Mouse (Mus musculus) G1E (cell line): ENCODE results near the gene Itk. TPM values are rescaled to one million over a fixed set of nuclear protein-coding genes. Genes with fewer than 3 reads are reported as not detected.

Source experiments
- ATAC-seq: 2 replicates; pipeline ENCODE4 v1.8.0; 2016; ENCODE audit warnings: mild to moderate bottlenecking; ENCODE audit not compliant: insufficient number of reproducible peaks, poor library complexity, low FRiP score, severe bottlenecking; ENCODE audit errors: extremely low read depth
- DNase-seq: peaks from one replicate; pipeline ENCODE4 v3.0.0; 2012; ENCODE audit warnings: low spot score
- H3K27me3 ChIP-seq: 2 replicates; pipeline ENCODE4 v1.6.1; 2012; ENCODE audit warnings: mild to moderate bottlenecking, low read length, inconsistent platforms; ENCODE audit not compliant: insufficient read depth
- H3K36me3 ChIP-seq: replicated peaks from 2 replicates; pipeline ENCODE3; 2012; ENCODE audit warnings: mild to moderate bottlenecking, inconsistent platforms
- H3K4me1 ChIP-seq: 2 replicates; pipeline ENCODE4 v1.6.1; 2012; ENCODE audit warnings: low read depth, low read length, inconsistent platforms, mixed read lengths; ENCODE audit not compliant: insufficient read depth
- H3K4me3 ChIP-seq: 2 replicates; pipeline ENCODE4 v1.5.1; 2012; ENCODE audit warnings: low read depth, mild to moderate bottlenecking, inconsistent platforms, low read length, moderate library complexity, mixed read lengths
- H3K9me3 ChIP-seq: replicated peaks from 2 replicates; pipeline ENCODE4 v1.6.1; 2012; ENCODE audit warnings: inconsistent platforms
- CTCF ChIP-seq: IDR thresholded peaks from 2 replicates; pipeline ENCODE4 v1.5.1; 2012; ENCODE audit warnings: low read depth, low read length, inconsistent platforms, mixed read lengths
- GATA1 ChIP-seq: IDR thresholded peaks from 2 replicates; pipeline ENCODE4 v1.6.1; 2012; ENCODE audit warnings: borderline replicate concordance, low read length, inconsistent platforms, mixed read lengths
- GATA2 ChIP-seq: IDR thresholded peaks from 2 replicates; pipeline ENCODE4 v1.6.1; 2012; ENCODE audit warnings: low read depth, low read length, inconsistent platforms, borderline replicate concordance
- POLR2AphosphoS5 ChIP-seq: IDR thresholded peaks from 2 replicates; pipeline ENCODE4 v1.6.1; 2012; ENCODE audit warnings: low read depth, low read length, inconsistent platforms; ENCODE audit not compliant: insufficient replicate concordance
- TAL1 ChIP-seq: conservative IDR thresholded peaks from 2 replicates; pipeline ENCODE4 v1.6.1; 2012; ENCODE audit warnings: low read depth, low read length, inconsistent platforms, mixed read lengths
- polyA plus RNA-seq: library from polyadenylated mRNA; stranded (reverse); fragments of >175 nt; gene quantifications from 2 replicates; pipeline ENCODE4 v1.2.3, GENCODE M21; 2012
- total RNA-seq, 2 experiments: library from RNA; stranded (forward) in 1 of 2; stranded (reverse) in 1 of 2; fragments of 200-1000 nt in 1 of 2; fragments of >200 nt in 1 of 2; fragmentation: Nextera tagmentation in 1 of 2; gene quantifications; 2 replicates each; pipeline ENCODE4 v1.2.3; 2014 to 2017

Gene Itk
- total and polyA plus RNA-seq, 3 experiments, result 0.05 to 1.1 (median 0.44) TPM

DNA sequence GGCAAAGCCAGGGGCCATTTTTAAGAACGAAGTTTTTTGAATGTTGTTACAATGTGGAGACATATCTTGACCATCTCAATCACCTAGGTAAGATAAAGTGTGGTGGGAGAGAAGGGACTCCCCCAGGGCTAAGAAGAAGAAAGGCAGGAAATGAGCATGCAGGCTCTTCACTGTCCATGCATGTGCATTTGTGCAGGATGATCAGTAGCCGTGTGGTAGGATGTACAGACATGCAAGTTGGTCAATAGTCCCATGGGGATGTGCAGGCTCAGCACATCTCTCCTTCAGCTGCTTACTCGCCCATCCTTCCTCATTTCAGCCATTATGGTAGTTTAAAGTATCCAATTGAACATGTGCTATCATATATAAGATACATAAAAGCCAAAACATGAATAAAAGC lies 40.9 kb downstream of the Itk start:
- no peak for TF ChIP-seq GATA2
- ATAC-seq (no peak), DNase-seq (no peak)
- Histone ChIP-seq H3K36me3 (no peaks in the 10 kb centered on the region), H3K9me3 (no peaks in the 10 kb centered on the region), H3K27me3 (peaks cover 5% of the 10 kb centered on the region), H3K4me3 (no peak overlapping the region), H3K4me1 (no peaks in the 10 kb centered on the region)

DNA sequence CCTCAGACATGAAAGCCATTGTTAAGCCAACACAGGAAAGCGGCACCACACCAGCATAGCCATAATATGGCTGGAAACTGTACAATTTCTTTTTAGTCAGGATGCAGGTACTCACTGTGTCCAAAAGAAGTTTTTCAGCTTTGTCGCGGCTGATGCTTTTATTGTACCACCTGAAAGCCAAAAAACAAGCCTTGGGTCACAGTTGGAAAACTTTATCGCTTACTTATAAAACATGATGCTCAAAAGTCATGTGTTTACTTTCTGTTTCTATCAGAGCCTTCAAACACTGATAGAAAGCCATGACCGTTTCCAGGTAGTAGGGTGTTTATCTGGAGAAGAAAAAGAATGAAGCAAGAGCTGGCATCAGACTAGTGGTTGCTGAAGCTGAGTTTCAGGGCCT lies 41.6 kb downstream of the Itk start:
- Histone ChIP-seq H3K27me3 (peaks cover 5% of the 10 kb centered on the region), H3K4me1 (no peaks in the 10 kb centered on the region), H3K9me3 (no peaks in the 10 kb centered on the region), H3K36me3 (no peaks in the 10 kb centered on the region), H3K4me3 (no peak overlapping the region)
- ATAC-seq (no peak), DNase-seq (no peak)
- TF ChIP-seq GATA1 (no peak), CTCF (no peak), GATA2 (no peak), TAL1 (no peak), POLR2AphosphoS5 (no peak)

DNA sequence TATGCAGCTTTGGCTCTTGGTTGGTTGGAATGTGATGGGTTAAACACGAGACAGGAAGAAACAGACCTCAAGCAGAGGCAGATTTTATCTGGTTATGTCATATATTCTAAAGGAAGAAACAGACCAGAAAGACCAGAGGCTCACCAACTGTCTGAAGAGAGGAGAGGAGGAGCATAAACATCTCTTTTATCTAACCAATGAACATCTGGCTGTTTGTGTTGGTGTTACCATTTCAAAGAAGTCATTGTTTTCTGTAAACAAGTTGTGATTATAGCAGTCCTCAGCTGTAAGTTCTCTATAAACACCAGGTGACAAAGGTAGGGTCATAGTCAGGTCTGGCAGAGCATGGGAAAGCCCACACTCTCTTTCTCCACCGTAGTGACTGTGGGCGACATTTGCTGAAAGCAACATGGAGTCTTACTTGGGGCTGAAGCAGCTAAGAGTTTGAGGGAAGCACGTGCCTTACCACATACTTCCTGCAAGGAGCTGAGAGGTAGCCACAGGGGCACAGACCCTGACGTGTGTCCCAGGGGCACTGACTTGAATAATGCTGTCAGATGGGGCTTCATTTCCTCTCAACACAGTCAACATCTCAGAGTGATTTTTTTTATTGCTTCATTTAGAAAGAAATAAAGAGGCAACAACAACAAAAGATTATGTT lies 45.3 kb downstream of the Itk start:
- H3K4me3 ChIP-seq, result no peak overlapping the region
- no peak for TF ChIP-seq TAL1
- TF ChIP-seq CTCF, result no peak
- no peak for TF ChIP-seq GATA2
- TF ChIP-seq GATA1, result no peak
- no peak for TF ChIP-seq POLR2AphosphoS5
- H3K36me3 ChIP-seq, result no peaks in the 10 kb centered on the region
- DNase-seq (no peak), ATAC-seq (no peak)
- H3K9me3 ChIP-seq, result no peaks in the 10 kb centered on the region
- no peaks in the 10 kb centered on the region for H3K4me1 ChIP-seq
- peaks cover 5% of the 10 kb centered on the region for H3K27me3 ChIP-seq

DNA sequence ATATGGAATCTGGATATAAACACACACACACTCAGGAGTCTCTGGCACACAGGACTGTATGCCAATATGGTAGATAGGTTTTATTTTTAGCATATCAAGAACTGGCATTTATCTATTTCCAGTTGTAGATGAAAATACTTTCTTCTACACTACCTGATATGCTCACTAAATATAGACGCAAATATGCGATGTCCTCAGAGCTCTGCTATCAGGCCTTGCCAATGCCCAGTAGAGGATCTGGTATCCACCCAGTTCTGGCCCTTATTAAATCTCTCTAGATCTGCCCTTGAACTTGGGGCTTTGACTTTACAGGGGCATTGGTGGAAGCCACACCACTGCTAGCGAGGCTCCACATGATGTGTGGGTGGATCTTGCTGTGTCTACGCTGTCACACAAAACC lies 47.4 kb downstream of the Itk start:
- no peak for ATAC-seq
- TF ChIP-seq TAL1 (no peak), CTCF (no peak), GATA1 (no peak), GATA2 (no peak), POLR2AphosphoS5 (no peak)

DNA sequence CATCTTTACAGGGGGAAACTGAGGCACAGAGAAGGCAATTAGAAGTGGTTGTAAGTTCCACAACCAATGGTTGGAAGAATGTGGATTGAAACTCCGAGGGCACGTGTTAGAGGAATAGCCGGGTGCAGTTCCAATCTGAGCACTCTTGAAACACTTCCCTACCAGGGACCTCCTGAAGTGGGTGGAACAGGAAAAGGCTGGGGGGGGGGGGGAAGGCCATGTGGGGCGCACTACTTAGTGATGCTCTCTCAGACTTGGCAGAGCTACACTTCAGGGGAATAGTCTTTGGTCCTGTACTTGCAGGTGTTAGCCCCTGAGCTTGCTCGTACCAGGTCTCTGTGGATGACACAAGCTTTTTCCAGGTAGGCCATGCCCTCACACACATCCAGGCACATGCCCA lies 53.3 kb downstream of the Itk start:
- TF ChIP-seq POLR2AphosphoS5 (no peak), GATA1 (no peak), TAL1 (no peak), GATA2 (no peak), CTCF (no peak)
- no peak for DNase-seq

More for the DNA sequence above, 47.4 kb downstream of the Itk start:
- no peak for DNase-seq
- no peak overlapping the region for H3K4me3 ChIP-seq
- peaks cover 3% of the 10 kb centered on the region; the same call in 1 of the 2 replicates for H3K27me3 ChIP-seq
- H3K9me3 ChIP-seq, result no peaks in the 10 kb centered on the region
- no peaks in the 10 kb centered on the region for H3K4me1 ChIP-seq
- H3K36me3 ChIP-seq, result no peaks in the 10 kb centered on the region

DNA sequence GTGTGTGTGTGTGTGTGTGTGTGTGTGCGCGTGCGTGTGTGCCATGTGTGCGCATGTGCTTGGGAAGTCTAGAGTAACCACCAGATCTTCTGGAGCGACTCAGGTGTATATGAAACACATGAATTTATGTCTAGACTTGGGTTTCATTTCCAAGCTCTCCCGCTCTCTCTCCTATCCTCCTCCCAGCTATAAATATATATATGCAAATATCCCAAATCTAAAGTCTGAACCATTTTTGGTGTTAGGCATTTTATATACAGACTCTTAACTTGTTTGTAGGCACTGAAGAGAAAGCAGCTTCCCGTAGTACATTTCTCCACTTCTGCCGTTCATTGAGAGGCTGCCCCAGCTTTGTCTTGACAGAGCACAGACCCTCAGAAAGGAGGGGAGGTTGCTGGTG lies 57.1 kb downstream of the Itk start:
- TF ChIP-seq GATA2 (no peak), TAL1 (no peak), CTCF (no peak), POLR2AphosphoS5 (no peak), GATA1 (no peak)
- Histone ChIP-seq H3K36me3 (no peaks in the 10 kb centered on the region), H3K27me3 (peaks cover 9% of the 10 kb centered on the region), H3K4me3 (no peak overlapping the region), H3K4me1 (no peaks in the 10 kb centered on the region), H3K9me3 (no peaks in the 10 kb centered on the region)
- no peak for ATAC-seq
- DNase-seq, result no peak

More for the DNA sequence above, 53.3 kb downstream of the Itk start:
- no peaks in the 10 kb centered on the region for H3K36me3 ChIP-seq
- H3K4me1 ChIP-seq, result no peaks in the 10 kb centered on the region
- H3K4me3 ChIP-seq, result no peak overlapping the region
- peaks cover 6% of the 10 kb centered on the region for H3K27me3 ChIP-seq
- no peaks in the 10 kb centered on the region for H3K9me3 ChIP-seq
- ATAC-seq, result no peak
